In genomic region chr6:93229320-93229719, GRCm38 (mm10) we compare ENCODE assay signal across 3 mouse cellular contexts.
"Had no signal": no experiment of that assay in that cellular context is flagged by ENCODE, and none has a peak within 500 bp of the region (broad histone marks: within the 10 kb centered on the region; RNA-seq: fewer than 3 reads in every experiment).

No protein-coding gene starts in this region.

- H3K4me2 ChIP-seq: neural tube, embryonic 13.5 days; neural tube, embryonic 15.5 days; stomach, embryonic 15.5 days had no signal

- H3K36me3 ChIP-seq: neural tube, embryonic 13.5 days; neural tube, embryonic 15.5 days; stomach, embryonic 15.5 days had no signal

- H3K4me3 ChIP-seq: neural tube, embryonic 13.5 days; neural tube, embryonic 15.5 days; stomach, embryonic 15.5 days had no signal

- H3K27me3 ChIP-seq: neural tube, embryonic 13.5 days; neural tube, embryonic 15.5 days; stomach, embryonic 15.5 days had no signal
